Mouse (Mus musculus) urinary bladder, postnatal 10 days (tissue): Measurements from ENCODE around the gene Dusp9.

Source experiments
- DNase-seq: peaks from one replicate; pipeline ENCODE4 v3.0.0; 2022; ENCODE audit warnings: low spot score

Dusp9 gene

GRCm38 (mm10) chrX:73672031-73672431 is 32.8 kb downstream of the Dusp9 start:
- no peak for DNase-seq

DNA sequence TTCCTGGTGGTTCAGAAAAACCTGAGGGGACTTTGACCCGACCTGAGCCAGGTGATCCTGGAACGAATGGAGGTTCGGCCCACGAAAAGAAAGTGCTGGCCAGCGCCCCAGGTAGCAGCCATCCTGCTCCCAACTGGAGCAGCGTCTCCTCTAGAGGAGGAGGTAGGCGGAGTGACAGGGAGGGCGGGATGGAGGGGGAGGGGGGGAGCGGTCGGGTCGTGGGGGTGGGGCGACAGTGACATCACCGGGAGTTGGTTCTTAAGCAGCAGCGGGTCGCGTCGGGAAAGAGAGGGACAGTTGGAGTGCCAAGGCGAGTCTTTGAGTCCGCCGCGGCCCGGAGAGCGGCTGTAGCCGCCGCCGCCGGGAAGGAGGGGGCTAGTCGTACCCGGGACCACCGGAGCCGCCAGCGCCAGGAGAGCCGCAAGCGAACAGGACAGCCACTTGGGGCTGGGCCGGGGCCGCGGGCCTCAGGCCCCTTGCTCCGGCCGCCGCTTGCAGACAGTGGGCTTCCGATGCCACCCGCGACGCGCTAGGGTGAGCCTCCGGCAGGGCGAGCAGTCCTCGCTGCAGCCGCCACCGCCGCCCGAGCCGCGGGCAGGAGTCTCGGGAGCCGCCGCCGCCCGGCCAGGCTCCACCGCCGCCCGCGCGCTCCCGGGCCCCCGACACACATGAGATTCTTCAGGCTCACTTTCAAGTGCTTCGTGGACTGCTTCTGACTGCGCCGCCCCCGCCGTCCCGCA is 33.8 kb downstream of the Dusp9 start, which contains the start of gene Slc6a8:
Slc6a8 (plus strand) TSS at position 272 of the 740 bp plus-strand sequence.
- peak; percentile 18 for DNase-seq

GRCm38 (mm10) chrX:73673619-73673967 is 34.4 kb downstream of the Dusp9 start:
- DNase-seq = no peak

DNA sequence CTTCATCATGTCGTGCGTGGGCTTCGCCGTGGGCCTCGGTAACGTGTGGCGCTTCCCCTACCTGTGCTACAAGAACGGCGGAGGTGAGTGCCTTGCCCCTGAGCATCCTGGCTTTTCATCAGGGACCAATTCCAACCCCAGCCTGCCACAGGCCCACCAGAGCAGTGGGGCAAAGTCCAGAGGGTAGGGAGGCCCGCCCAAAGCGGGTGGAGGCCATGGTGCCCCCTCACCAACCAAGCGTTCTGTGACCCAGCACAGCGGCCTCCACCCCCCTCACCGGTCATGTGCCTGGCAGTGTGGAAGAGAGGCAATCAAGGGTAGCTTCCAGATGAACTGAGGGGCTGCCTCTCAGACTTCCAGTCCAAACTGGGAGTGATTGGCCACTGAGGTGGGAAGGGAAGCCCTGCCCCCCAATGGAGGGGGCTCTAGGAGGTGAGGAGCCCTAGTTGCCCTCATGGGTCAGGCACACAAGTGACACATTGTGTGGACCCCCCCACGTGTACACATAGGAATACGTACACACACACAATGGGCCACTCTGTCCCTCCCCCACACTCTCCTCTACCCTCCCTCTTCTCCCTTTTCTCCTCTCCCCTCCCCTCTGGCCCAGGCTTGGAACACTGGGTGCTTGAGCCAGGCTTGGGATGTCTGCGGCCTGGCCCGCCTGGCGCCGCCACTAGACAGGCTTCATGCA is 34.9 kb downstream of the Dusp9 start:
- no peak for DNase-seq

- DNase-seq = no peak
Observed at GRCm38 (mm10) chrX:73675231-73675630, 36.0 kb downstream of the Dusp9 start.

DNA sequence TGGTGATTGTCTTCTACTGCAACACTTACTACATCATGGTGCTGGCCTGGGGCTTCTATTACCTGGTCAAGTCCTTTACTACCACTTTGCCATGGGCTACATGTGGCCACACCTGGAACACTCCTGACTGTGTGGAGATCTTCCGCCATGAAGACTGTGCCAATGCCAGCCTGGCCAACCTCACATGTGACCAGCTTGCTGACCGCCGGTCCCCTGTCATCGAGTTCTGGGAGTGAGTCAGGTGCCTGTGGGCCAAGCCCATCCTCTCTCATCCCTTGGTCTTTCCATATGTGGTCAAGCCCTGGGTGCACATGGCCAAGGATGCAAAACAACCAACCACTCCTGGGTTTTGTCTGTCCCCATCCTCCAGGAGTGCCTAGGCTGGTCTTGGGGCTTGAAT is 37.4 kb downstream of the Dusp9 start:
- no peak for DNase-seq

DNA sequence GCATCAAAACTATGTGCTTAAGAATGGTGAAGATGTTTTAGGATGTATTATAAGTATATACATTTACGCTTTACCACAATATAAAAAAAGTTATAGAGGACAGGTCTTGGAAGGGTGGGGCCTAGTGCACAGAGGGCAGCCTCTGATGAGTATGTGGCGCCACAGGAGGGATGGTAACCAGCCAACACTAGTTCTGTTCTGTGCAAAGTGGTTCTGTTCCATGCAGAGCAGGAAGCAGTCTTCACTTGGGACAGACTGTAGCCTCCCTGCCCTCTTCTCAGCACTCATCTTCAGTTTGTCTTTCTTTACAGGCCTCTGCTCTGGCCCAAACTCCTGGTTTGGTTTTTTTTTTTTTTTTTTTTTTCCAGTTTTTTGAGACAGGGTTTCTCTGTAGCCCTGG is 44.9 kb downstream of the Dusp9 start:
- no peak for DNase-seq

DNA sequence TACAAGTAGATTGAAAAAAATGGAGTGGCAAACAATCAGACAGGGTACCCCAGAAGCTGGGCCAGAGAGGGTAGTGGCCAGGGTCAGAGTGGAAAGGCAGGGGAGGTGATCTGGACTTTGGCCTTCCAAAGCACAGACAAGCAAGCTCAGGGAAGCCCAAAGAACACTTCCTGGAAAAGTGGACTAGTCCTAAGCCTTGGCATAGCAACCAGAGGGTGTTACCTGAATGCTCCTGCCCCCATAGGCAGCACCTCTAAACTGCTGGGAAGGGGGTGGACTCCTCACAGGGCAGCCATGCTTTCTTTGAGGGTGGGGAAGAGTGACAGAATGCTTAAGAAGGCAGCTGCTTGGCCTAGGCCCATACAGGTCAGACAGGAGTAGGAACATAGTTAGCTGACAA is 45.8 kb downstream of the Dusp9 start:
- no peak for DNase-seq

DNA sequence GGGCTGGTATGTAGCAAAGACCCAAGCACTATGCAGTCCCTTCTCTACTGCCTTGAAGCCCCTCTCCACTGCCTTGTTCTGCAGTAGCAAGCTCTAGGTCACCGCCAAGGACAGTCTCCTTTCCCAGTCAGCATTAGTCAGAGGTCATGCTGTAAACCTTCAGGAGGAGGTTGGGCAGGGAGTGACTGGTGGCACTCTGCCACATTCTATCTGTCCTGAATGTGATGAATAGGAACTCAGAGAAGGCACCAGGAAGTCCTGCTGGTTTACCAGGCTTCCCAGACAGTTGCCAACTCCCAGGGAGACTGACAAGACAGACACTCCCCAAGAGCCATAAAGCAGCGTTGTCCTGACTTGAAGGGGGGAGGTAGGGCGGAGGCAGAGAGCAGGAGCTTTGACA is 46.4 kb downstream of the Dusp9 start:
- no peak for DNase-seq

DNA sequence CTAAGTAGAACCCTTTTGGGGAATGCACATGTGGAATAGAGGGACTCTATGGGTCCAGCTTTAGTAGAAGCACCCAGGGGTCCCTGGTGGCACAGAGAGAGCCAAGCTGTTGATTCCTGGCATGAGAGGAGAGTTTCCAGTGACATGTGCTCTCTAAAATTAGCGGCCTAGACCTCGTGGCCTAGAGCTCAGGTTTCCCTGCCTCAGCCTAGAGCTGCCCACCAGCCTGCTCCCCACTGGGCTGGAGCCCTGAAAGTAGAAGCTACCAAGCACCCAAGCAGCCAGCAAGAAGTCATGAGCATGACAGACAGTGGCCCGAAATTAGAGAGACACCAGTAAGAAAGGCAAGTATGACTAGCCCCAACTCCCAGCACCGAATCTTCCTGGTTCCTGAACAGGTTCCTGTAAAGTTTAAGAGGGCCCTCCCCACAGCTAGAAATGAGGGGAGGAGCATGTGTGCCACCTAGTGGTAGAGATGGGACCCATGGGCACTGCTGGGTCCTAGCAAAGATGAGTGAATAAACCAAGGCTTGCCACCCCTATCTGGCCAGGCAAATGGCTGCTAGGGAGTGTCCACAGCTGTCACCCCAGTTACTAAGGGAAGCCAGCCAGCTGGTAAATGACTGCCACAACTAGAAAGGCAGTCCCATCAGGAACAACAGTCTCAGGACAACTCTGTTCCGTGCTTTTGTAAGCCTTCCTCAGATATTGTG is 51.9 kb downstream of the Dusp9 start:
- no peak for DNase-seq
